22 mouse cellular contexts compared by ENCODE assay signal in the genomic region with DNA sequence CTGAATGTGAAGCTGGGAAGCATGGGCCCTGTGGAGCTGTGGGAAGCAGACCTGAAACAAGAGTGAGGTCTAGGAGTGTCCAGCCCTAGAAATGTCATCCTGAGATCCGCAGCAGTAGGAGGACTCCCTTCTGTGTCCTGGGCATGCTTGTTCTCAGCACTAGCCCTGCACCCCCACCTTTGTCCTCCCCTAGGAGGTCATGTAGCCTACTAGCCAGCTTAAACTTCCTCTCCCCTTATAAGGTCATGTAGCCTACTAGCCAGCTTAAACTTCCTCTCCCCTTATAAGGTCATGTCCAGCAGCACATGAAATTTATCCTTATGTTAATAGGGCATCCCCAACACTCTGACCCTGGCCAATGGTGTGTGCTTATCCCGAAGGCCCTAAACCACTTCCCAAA.
"Had no signal": no experiment of that assay in that cellular context is flagged by ENCODE, and none has a peak within 500 bp of the region (broad histone marks: within the 10 kb centered on the region; RNA-seq: fewer than 3 reads in every experiment).

No protein-coding gene starts in this region.

- DNase-seq: heart, postnatal 10 days; heart, postnatal 14 days; heart, postnatal 36 days; heart, postnatal 4 days; kidney, adult 11 months; kidney, adult 18-20 months; kidney, adult 2 months; kidney, adult 8-10 months; kidney, adult 9 months; kidney, postnatal 10 days; kidney, postnatal 14 days; kidney, postnatal 25 days; kidney, postnatal 36 days; kidney, postnatal 4 days; layer of hippocampus, adult 9-11 months; layer of hippocampus, postnatal 36 days had no signal

- ATAC-seq: hindbrain, embryonic 16.5 days; hindbrain, postnatal 0 days; inflammation-experienced regulatory T-cells, adult 6 months; intestine, embryonic 15.5 days; intestine, embryonic 16.5 days; intestine, postnatal 0 days had no signal
